Mouse (Mus musculus) embryonic stem cell, embryonic (primary cell): ENCODE data around the gene Btbd3.

ENCODE experiments used
- CTCF ChIA-PET, 4 experiments: fragments of 300-600 bp in 2 of 4; fragments of 350-600 bp in 2 of 4; sonication (Branson Sonifier 250); formaldehyde crosslinking; loops; one replicate each; lab custom pipeline; 2022; ENCODE audit warnings: inconsistent platforms in 2 of 4; lab: Charles Lee
- POLR2A ChIA-PET, 4 experiments: fragments of 300-600 bp in 2 of 4; fragments of 350-600 bp in 2 of 4; sonication (Branson Sonifier 250); formaldehyde crosslinking; loops; one replicate each; lab custom pipeline; 2022; ENCODE audit warnings: antibody characterized with exemption in 4 of 4, inconsistent platforms in 1 of 4; lab: Charles Lee

Gene Btbd3

DNA sequence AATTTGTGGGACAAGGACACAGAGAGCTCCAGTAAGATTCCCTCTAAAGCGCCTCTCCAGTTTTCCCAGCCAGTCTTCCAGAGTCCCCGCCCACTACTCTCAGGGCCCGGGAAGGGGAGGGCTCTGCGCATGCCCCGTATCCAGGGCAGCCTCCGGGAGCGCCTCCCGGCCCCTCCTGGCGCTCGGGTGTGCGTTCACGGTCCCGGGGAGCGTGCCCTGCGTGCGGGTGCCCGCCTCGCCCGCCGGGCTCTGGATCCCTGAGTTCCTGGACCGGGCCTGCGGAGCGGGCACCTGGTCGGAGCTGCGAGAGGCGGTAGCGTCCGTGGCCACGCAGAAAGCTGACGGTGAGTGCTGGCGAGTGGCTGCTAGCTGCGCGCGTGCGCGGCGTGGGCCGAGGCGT, at the start of gene Btbd3:
Gene Btbd3 (plus strand): TSS at position 155 of the 400 bp plus-strand sequence.
- ChIA-PET CTCF (interaction anchor here in 1 of 4 experiments (0.6 kb wide), 1 partner anchor 325 kb away, joined by 3 read pairs; no protein-coding TSS in a partner anchor), POLR2A (interaction anchor here in 3 of 4 experiments (1.0 to 3.1 kb wide), 9 partner anchors 9 to 43 kb away, joined by 3 to 20 read pairs (median 3); no protein-coding TSS in a partner anchor)

DNA sequence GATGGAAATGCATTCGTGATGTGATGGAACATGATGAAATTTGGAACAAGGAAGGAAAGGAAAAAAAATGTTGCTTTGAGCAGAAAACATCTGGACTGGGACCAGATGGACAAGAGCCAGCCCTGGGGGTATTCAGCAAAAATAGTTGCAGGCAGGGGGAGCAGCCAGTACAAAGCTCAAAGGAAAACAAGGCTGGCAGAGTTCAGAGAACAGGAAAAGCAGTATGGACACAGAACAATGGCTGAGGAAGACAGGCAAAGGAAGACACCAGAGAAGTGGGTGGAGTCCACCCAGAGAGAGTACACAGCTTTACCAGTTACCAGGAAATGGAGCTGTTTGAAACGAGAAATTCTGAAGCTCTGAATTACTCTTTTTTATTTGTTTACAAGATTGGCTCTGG, 40.8 kb upstream of the Btbd3 start:
- ChIA-PET POLR2A (no interaction called here), CTCF (no interaction called here)

GRCm38 (mm10) chr2:138220269-138220668, 36.1 kb upstream of the Btbd3 start:
- ChIA-PET POLR2A (no interaction called here), CTCF (no interaction called here)

DNA sequence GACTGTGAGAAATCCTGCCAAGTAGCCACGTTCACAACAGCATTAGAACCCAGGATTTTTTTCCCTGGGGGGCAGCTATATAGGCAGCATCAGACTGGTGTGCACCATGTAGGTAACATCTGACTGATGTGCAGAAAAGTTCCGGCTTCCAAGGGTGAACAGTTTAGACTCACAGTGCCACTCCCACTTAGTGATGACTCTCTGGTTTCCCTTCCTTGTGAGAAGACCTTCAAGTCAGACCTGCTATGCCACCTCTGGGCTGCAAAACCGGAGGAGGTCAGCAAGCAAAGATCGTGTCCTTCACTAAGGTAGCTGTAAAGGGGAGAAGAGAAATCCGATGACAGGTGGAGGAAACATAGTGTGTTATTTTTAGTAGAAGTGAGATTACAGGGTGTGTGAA, 24.1 kb upstream of the Btbd3 start:
- ChIA-PET POLR2A (no interaction called here), CTCF (no interaction called here)

DNA sequence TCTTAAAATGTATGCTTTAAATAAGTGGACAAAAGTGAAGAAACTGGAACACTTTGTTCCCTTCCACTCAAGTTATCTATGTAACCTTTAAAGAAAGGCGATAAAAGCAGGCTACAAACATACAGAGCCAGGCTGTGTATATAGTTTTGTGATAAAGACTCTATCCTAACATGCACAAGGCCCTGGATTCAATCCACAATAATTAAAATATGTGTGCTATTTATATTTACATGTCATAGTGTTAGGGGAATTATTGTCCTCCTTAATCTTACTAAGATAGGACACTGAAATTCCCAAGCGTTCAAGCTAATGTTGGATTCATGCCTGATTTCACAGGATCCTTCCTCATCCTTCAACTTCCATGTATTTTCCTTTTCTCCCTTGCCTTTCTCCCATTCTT, 20.2 kb upstream of the Btbd3 start:
- POLR2A ChIA-PET: no interaction called here
- CTCF ChIA-PET: no interaction called here

DNA sequence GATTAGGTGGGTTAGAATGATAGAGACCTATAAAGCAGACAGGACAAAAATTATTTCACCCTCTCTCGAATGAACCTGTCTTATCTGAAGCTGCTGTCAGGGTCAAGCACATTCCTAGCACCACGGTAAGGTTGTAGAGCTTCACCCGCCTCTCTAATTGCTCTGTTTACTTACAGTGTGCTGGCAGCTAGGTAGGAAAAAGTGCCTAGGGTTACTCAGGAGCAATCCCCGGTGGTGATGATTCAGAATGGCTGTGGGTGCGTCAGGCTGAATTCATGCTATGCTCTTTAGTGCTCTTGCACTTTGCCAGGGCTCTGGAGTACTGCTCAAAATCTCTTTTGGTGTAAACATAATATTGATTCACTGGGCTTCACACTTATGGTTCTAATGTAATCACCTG, 13.9 kb upstream of the Btbd3 start:
- ChIA-PET POLR2A (no interaction called here), CTCF (no interaction called here)

DNA sequence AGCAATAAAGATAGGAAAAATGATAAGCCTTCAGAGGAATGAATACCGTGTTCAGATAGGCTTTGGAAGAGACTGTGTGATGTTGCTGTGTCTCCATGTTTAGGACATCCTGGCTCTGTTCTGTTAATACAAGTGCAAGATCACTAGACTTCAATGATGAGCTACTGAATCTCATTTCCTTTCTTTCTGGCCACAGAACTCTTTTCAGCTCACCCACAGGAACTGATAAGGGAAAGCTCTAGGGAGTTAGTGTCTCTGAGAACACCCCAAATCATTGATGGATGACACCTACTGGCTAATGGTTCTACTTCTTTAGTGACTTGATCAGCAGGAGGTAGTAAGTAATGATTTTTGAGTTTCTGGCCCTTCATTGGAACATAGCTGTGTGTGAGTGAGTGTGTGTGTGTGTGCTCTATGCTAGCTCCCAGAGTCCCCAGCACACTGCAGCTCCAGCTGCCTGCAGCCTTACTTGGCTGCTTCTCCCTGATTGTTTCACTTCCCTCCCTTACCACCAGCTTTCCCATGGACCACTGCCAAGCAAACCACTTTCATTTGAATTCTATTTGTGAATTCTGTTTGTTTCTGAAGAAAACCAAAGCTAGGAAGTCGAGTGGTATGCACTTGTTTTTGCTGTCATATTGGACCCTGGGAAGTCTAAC, 10.6 kb upstream of the Btbd3 start:
- POLR2A ChIA-PET: interaction anchor here in 1 of 4 experiments (1.3 kb wide), 1 partner anchor 10 kb away, joined by 4 read pairs; no protein-coding TSS in a partner anchor
- CTCF ChIA-PET: no interaction called here

GRCm38 (mm10) chr2:138247986-138248385, 8.4 kb upstream of the Btbd3 start:
- ChIA-PET CTCF (no interaction called here), POLR2A (no interaction called here)

DNA sequence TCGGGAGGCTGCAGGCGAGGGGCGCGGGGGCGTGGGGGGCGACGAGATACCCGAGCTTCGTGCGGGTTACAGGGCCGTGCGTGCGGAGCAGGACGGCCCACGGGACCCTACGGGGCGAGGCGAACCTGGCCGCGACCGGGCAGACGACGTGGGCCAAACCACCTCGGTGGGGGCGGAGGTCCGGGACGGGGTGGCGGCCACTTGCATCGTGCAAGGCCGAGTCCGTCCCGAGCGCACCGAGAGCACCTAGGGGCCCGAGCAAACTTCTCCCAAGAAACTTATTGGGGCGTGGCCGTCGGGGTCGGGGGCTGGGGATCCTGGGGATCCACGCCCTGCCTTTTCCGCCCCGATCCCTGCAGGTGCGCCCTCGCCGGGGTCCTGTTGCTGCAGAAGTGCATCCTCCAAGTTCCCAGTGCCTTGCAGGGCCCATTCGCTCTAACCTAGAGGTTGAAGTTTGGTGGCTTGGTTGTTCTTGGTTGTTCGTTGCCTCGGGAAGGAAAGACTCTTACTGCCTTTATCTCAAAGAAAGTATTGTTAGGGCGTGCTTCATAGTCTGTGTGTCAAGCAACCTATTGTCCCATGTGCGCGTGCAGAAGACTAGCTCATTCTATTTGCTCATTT, 596 bp downstream of the Btbd3 start:
- CTCF ChIA-PET: no interaction called here

GRCm38 (mm10) chr2:138257692-138258315, 1.4 kb downstream of the Btbd3 start:
- ChIA-PET CTCF (interaction anchor here in 1 of 4 experiments (0.6 kb wide), 1 partner anchor 8 kb away, joined by 3 read pairs; no protein-coding TSS in a partner anchor), POLR2A (interaction anchor here in 3 of 4 experiments (0.6 to 3.1 kb wide), 4 partner anchors 8 to 1424 kb away, joined by 3 to 20 read pairs (median 7); no protein-coding TSS in a partner anchor)

More for the DNA sequence above, 596 bp downstream of the Btbd3 start:
- POLR2A ChIA-PET: interaction anchor here in 3 of 4 experiments (1.0 to 3.1 kb wide), 8 partner anchors 9 to 43 kb away, joined by 3 to 20 read pairs (median 3); no protein-coding TSS in a partner anchor

DNA sequence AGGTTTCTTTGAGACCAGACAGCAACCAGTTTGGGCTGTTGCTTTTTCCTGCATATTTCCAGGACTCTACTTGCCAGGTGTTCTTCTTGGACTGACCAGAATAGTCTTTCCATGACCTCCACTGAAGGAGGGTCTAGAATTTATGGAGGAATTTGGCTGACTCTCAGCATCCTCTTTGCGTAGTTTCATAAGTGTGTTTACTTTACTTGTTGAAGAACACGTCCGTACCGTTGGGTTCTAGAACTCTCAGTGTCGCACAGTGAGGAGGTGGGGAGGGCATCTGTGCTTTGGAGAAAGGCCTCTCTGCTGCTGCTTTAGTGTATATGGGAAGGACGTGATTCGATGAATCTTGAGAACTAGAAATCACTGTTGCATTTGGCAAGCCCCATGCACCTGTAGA, 4.8 kb downstream of the Btbd3 start:
- ChIA-PET POLR2A (interaction anchor here in 1 of 4 experiments (1.2 kb wide), 1 partner anchor 18 kb away, joined by 4 read pairs; no protein-coding TSS in a partner anchor), CTCF (no interaction called here)

- POLR2A ChIA-PET: no interaction called here
- CTCF ChIA-PET: no interaction called here
Measured at GRCm38 (mm10) chr2:138262885-138263284, 6.5 kb downstream of the Btbd3 start.

DNA sequence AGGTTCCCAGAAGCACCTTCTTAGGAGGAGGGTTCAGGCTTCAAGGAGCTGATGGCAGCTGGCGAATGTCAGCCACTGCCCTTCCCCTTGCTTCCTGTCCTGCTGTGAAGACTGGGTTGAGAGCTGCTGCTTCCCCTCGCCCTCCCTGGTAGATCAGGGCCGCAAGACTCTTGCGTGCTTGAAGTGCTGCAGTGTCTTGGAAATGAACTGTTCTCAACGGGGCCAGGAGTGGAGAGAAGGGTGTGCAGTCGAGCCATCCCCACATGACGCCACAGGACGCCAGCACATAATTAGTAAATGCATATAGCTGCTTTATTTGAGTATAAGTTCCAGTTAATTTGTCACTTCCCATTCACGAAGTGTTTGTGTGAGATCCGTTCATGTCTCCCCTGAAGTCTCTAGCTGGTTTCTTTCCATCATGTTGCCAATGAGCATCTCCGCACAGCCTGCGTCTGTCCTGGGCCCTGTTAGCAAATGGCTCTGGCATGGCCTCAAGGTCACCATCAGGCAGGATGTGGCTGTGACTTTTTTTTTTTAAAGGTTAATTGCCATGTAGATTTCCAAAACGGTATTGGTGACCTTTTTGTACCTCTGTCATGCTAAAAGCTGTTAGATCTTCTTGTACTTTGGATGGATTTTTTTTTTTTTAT, 9.1 kb downstream of the Btbd3 start:
- ChIA-PET POLR2A (interaction anchor here in 2 of 4 experiments (0.5 to 4.5 kb wide), 9 partner anchors 9 to 516 kb away, joined by 3 to 25 read pairs (median 5); partner anchors contain the start of gene Btbd3 (in 2 of the 2)), CTCF (no interaction called here)

DNA sequence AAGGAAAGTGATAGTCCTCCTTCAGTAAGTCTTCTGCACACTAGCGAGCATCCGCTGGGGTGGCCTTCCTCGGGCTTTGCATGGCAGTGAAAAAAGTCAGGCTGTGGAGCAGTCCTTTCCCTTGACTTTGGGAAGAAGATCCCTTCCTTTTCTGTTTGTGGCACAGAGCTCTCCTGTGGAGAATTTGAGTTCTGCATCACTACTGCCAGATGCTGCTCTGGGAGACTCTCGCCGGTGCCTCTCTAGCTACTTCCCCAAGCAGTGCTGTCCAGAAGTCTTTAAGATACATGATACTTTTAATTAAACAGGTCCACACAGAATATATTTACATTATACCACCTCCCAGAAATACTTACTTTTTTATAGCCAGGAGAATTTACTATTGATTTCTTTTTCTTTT, 10.3 kb downstream of the Btbd3 start:
- POLR2A ChIA-PET: interaction anchor here in 2 of 4 experiments (1.0 to 4.5 kb wide), 4 partner anchors 10 to 13 kb away, joined by 3 to 25 read pairs (median 15); partner anchors contain the start of gene Btbd3 (in 2 of the 2)
- CTCF ChIA-PET: interaction anchor here in 1 of 4 experiments (0.7 kb wide), 1 partner anchor 383 kb away, joined by 3 read pairs; no protein-coding TSS in a partner anchor

- POLR2A ChIA-PET: interaction anchor here in 3 of 4 experiments (0.7 to 4.5 kb wide), 8 partner anchors 10 to 37 kb away, joined by 3 to 25 read pairs (median 4); partner anchors contain the start of gene Btbd3 (in 3 of the 3)
- CTCF ChIA-PET: interaction anchor here in 1 of 4 experiments (0.6 kb wide), 1 partner anchor 43 kb away, joined by 3 read pairs; no protein-coding TSS in a partner anchor
Measured at GRCm38 (mm10) chr2:138267852-138268513, 11.6 kb downstream of the Btbd3 start.

- POLR2A ChIA-PET: no interaction called here
Measured at GRCm38 (mm10) chr2:138269330-138269729, 13.0 kb downstream of the Btbd3 start.

GRCm38 (mm10) chr2:138273404-138274073, 17.2 kb downstream of the Btbd3 start:
- POLR2A ChIA-PET: no interaction called here
- CTCF ChIA-PET: no interaction called here

More at GRCm38 (mm10) chr2:138269330-138269729, 13.0 kb downstream of the Btbd3 start:
- CTCF ChIA-PET: interaction anchor here in 1 of 4 experiments (1.1 kb wide), 1 partner anchor 11 kb away, joined by 4 read pairs; no protein-coding TSS in a partner anchor

DNA sequence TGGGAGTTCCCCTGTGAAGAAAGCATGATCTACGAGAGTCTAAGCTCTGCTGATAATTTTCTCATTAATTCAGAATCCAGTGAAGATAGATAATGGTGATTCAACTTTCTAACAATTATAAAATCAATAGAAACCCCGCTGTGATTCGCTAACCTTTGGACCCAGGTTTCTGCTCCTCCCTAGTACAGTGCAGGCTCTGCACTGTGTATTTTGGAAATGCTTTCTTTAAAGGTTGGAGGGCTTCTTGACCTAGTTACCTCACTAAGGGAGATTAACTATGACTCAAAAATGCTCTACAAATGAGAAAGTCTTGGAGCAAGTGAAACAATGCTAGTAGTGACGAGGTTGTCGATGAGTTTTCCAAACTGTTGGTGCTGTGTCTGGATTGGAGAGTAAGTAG, 17.7 kb downstream of the Btbd3 start:
- CTCF ChIA-PET: no interaction called here
- POLR2A ChIA-PET: no interaction called here
